Mouse (Mus musculus) erythroblast, embryonic 14.5 days (primary cell): ENCODE data around the gene Napepld.

Experiments
- GATA1 ChIP-seq: IDR thresholded peaks from 2 replicates; pipeline ENCODE4 v1.6.1; 2012; ENCODE audit warnings: low read length, inconsistent platforms, mixed read lengths
- TAL1 ChIP-seq: IDR thresholded peaks from 3 replicates; pipeline ENCODE4 v1.6.1; 2012; ENCODE audit warnings: low read length, inconsistent platforms, mixed read lengths

- no peak for TF ChIP-seq GATA1
- TF ChIP-seq TAL1, result no peak
These were observed 31.9 kb downstream of the Napepld start for GRCm38 (mm10) chr5:21669307-21669706.
